Mouse (Mus musculus) megakaryocyte-erythroid progenitor cell, adult 5-6 weeks (primary cell): Measurements from ENCODE around the gene Fam221a. TPM values are rescaled to one million over a fixed set of nuclear protein-coding genes. Genes with fewer than 3 reads are reported as not detected.

Experiments
- ATAC-seq: replicated peaks from 2 replicates; pipeline ENCODE4 v1.8.0; 2016; ENCODE audit warnings: mild to moderate bottlenecking, inconsistent platforms; ENCODE audit not compliant: severe bottlenecking, poor library complexity, low FRiP score, low TSS enrichment
- total RNA-seq, 2 experiments: library from RNA; stranded (forward) in 1 of 2; stranded (reverse) in 1 of 2; fragments of 200-1000, 215-1000 nt in 1 of 2; fragments of >200 nt in 1 of 2; fragmentation: Nextera tagmentation in 1 of 2; gene quantifications; 2 replicates each; pipeline ENCODE4 v1.2.3; 2014 to 2017

Fam221a gene
- total RNA-seq (2014; fragmentation: Nextera tagmentation) = 6.6 and 7.5 TPM in 2 replicates
- total RNA-seq (2017) = 1.2 and 2.0 TPM in 2 replicates

GRCm38 (mm10) chr6:49367159-49368054 is at the start of gene Fam221a:
Gene Fam221a (plus strand): TSS chr6:49367739.
- peak; percentile 98 for ATAC-seq

DNA sequence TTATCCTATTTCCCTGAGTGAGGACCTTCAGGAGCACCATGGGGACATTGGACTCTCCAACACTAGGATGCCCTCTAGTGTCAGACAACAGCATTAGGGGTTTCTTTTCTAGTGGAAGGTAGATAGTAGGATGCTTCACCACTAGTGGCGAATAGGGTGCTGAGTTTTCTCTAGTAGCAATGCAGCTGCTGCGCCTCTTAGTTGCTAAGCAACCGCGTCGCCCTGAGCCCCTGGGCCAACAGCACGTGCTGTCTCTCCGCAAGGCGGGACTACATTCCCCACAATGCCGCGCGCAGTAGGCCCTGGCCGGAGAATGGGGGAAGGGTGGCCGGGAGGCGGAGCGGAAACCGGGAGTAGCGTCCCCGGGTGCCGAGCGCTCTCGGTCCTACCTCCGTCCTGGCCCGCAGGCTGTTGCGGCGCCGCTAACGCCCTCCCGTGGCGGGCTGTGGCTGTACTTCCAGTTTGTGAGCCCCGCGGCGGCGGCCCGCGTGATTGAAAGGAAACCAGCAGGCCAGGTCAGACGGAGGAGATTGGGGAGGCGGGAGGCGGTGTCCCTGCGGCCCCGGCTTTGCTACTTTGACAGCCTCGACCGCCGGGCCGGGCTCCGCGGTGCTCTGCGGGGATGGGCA is 48.5 kb upstream of the Fam221a start, which contains the start of gene Ccdc126:
Gene Ccdc126, plus strand, starts transcription at position 309 of the 629 bp plus-strand sequence.
- peak; percentile 99 for ATAC-seq

GRCm38 (mm10) chr6:49319595-49320315 is 47.8 kb upstream of the Fam221a start:
- no peak for ATAC-seq

- ATAC-seq = no peak
Measured at GRCm38 (mm10) chr6:49321341-49321740, 46.2 kb upstream of the Fam221a start.

- ATAC-seq = no peak
Measured at GRCm38 (mm10) chr6:49322056-49322455, 45.5 kb upstream of the Fam221a start.

DNA sequence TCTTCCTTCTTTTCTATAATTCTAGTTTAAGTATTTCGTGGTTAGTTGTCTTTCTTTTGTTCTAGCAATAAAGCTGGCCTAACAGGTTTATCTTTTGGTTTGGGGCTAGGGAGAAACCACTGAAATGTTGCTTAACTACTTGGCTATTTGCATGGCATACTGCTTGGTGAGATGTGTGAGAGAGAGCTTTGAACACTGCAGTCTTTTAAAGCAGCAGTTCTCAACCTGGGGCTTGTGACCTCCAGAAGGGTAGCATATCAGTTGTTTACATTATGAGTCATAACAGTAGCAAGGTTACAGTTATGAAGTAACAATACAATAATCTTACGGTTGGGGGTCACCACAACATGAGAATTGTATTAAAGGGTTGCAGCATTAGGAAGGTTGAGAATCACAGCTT is 44.6 kb upstream of the Fam221a start:
- ATAC-seq = no peak

- ATAC-seq = no peak
Measured at GRCm38 (mm10) chr6:49324528-49324927, 43.0 kb upstream of the Fam221a start.

GRCm38 (mm10) chr6:49325294-49325693 is 42.2 kb upstream of the Fam221a start:
- no peak for ATAC-seq

DNA sequence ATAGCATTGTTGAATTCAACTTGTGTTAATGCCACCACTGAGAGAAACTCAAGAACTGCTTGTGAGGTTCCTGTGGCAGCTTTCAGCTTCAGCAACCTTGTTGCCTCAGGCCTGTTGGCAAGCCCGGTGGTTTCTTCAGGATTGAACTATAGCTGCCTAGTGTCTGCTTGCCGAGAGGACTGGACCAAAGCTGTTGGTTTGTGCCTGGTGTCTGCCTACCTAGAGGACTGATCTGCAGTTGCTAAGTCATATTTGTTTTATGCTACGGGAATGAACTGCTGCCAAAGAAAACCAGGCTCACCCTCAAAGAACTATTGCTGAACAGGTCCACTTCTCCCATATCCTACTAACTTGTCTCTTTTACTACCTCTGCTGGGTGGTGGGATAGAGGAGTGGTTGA is 40.7 kb upstream of the Fam221a start:
- no peak for ATAC-seq

DNA sequence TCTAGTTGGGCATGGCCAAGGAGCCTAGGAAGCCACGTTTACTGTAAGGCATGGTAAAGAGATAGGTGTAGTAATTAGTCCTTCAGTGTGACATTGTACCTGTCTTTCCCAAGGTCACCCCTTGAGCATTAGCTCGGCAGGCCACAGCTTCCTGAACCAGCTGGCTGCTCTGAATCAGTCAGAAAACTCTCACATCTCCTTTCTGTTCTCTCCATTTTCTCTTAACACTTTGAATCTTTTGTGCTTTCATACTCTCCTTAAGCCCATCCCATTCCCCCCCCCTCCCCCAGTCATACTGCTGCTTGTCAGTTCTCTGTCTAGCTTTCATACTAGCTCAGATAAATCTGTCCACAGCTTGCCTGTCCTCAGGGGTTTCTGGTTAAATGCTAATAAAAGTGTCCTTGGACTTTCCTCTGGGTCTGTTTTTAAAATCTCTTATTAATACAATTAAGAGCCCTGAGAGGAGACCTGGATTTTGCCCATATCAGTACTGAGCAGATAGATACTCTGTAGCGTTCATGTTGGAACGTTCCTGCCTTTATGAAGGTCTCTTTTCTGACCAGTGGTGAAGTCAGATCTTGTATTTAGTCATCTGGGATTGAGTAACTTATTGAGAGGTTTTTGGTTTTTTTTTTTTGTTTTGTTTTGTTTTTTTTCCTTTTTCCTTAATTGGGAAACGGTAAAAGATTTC is 36.0 kb upstream of the Fam221a start:
- ATAC-seq = no peak

- no peak for ATAC-seq
Measured at GRCm38 (mm10) chr6:49332060-49332370, 35.5 kb upstream of the Fam221a start.

- ATAC-seq = no peak
Measured at GRCm38 (mm10) chr6:49338566-49338965, 29.0 kb upstream of the Fam221a start.

- no peak for ATAC-seq
Measured at GRCm38 (mm10) chr6:49339145-49339544, 28.4 kb upstream of the Fam221a start.

- peak; percentile 73; the same call in 1 of the 2 replicates for ATAC-seq
Measured at GRCm38 (mm10) chr6:49343737-49344469, 23.6 kb upstream of the Fam221a start.

GRCm38 (mm10) chr6:49349826-49350225 is 17.7 kb upstream of the Fam221a start:
- no peak for ATAC-seq

DNA sequence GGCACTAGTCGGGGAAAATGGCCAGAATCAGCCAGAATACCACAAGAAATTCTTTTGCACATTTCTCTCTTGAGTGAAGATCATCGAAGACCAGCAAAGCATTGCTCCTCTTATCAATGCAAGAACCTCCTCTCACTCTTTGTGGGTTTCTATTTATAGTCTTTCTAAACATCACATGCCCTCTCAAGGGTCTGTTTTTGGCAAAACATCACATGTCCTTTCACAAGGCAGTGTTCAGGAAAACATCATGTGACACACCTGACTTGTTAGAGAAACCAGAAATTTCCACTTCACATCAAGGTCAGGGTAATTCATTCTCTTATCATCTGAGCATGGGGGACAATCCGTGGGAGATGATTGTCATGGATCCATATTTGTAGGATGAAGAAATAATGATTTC is 12.9 kb upstream of the Fam221a start:
- ATAC-seq = no peak

GRCm38 (mm10) chr6:49355171-49355570 is 12.4 kb upstream of the Fam221a start:
- ATAC-seq = no peak

GRCm38 (mm10) chr6:49360420-49360819 is 7.1 kb upstream of the Fam221a start:
- peak; percentile 77; the same call in 1 of the 2 replicates for ATAC-seq

DNA sequence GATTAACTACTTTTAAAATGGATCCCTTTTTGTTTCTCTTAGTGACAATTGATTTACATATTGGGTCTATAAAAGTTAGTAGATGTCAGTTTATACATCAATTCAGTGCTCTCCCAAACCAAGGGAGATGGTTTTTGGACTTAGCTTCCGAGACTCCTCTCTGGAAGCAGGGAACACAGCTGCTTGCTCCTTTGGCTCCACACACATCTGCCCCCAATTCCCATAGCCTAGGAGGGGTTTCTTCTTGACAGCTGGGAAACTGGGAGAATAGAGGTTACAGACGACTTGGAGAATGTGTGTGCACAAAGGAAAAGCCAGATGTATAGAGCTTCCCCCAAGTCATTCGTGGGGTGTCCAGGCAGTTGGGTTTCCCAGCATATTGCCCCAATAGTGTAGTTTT is 673 bp downstream of the Fam221a start:
- no peak for ATAC-seq
